Mouse (Mus musculus) brain, embryonic 18.5 days (tissue): Measurements from ENCODE around the gene Exosc5.

ENCODE experiments used
- DNase-seq: peaks from one replicate; pipeline ENCODE4 v3.0.0-alpha.2; 2012; ENCODE audit warnings: low read depth, low spot score

Exosc5 gene

DNA sequence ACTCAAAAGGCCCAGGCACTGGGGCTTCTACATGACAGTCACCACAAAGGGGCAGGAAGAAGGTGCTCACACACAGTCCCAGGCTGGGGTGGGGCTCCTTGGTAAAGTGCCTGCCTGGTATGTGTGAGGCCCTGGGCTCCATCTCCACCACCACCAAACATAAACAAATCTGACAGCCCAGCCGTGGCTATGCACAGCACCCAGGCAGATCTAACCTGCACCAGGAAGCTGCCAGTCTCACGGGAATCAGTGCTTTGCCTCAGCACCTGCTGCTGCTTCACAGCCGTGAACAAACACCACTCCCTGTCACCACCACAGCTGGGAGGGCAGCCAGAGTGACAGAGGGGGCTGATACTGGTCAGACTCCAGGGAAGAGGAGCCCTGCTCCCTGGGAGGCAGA is 22.6 kb upstream of the Exosc5 start:
- no peak for DNase-seq

- DNase-seq: no peak
These were observed 21.9 kb upstream of the Exosc5 start for GRCm38 (mm10) chr7:25637099-25637498.

DNA sequence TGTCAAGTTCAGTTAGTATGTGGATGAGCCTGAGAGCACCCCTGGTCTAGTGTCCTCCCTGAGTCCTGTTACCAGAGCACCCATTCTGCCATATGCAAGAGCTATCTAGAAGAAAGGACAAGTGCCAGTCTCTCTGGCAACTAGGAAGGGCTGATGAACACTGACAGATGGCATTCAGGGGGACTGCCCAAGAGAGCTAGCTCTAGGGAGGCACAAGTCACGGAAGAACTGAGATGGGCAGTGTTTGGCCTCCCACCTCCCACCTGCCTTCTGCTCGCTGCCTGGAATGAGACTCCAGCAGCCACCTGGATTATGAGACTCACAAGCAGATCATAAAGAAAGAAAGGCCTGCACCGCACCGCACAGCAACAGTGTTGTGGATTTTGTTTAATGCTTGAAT is 19.2 kb upstream of the Exosc5 start:
- DNase-seq: no peak

- DNase-seq: no peak
These were observed 14.8 kb upstream of the Exosc5 start for GRCm38 (mm10) chr7:25644136-25644535.

GRCm38 (mm10) chr7:25644631-25645030 is 14.3 kb upstream of the Exosc5 start:
- no peak for DNase-seq

DNA sequence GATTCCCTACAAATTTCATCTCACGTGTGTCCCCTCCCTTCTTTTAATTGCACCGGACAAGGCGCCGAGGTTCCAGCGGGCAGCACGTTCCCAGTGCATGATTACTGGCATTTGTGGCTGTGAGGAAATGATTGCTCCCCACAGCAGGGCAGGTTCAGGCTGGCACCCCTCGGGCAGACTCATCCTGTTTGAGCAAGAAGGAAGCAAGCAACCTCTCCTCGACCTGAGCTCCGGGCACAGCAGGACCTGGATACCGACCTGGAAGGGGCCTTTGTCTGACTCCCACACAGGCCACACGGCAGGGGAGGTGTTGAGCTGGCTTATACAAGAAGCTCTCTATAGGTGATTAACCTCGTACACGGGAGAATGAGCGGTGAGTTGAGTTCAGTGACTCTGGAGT is 13.9 kb upstream of the Exosc5 start:
- DNase-seq: no peak

GRCm38 (mm10) chr7:25647574-25648123 is 11.3 kb upstream of the Exosc5 start:
- DNase-seq: no peak

GRCm38 (mm10) chr7:25649839-25650238 is 9.1 kb upstream of the Exosc5 start:
- DNase-seq: no peak

DNA sequence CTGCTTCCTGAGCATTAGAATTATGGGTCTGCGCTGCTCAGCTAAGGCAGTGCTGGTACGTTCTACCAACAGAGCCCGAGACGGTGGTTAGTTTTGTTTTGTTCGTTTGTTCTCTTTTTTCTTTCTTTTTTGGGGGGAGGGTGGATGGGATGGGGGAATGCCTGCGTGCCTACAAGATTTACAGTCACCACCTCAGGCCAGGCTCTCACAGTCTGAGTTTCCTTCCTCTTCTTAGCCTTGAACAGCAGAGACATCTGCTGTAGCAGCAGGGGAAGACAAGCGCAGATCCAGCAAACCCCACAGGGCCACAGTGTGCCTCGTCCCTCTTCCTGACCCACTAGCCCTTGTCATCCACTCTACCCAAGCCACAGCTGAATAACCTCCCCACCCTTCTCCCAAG is 7.7 kb upstream of the Exosc5 start:
- DNase-seq: no peak

GRCm38 (mm10) chr7:25652244-25652759 is 6.7 kb upstream of the Exosc5 start:
- no peak for DNase-seq

DNA sequence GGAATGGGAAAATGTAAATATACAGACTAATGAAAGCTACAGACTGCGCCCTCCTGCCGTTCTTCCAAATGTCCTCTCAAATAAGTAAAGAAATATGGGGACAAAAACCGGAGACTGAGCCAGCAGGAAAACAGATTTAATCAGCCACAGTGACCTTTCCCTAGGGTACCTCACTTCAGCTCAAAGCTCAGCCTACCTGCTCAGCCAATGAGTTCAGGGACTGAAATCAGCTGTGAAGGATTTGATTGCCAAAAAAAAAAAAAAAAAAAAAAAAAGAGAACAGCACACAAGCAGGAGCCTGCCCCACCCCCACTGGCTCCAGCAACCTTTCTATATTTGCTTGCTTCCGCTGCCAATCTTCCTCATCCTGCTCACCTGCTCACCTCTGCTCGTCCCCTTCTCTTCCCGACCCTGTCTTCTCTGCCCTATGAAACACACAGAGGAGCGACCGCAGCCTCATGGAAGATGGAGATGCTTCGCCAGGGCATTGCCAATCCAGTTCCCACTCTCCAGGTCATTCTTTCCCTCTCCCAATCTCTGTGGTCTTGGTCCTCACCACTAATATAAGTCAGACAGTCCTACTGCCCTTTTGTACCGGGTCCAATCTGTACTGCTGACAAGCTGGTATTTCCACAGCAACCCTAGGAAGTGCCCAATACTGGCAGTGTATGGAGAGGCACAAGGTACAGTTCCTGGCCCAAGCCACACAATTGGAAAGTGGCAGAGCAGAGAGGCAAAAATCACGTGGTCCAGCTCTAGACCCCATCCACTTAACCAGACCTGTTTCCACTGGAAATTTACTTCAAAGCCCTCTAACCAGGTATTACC is 3.1 kb upstream of the Exosc5 start:
- no peak for DNase-seq

GRCm38 (mm10) chr7:25657785-25658184 is 1.2 kb upstream of the Exosc5 start:
- no peak for DNase-seq

GRCm38 (mm10) chr7:25666381-25666780 is 7.4 kb downstream of the Exosc5 start:
- DNase-seq: no peak

DNA sequence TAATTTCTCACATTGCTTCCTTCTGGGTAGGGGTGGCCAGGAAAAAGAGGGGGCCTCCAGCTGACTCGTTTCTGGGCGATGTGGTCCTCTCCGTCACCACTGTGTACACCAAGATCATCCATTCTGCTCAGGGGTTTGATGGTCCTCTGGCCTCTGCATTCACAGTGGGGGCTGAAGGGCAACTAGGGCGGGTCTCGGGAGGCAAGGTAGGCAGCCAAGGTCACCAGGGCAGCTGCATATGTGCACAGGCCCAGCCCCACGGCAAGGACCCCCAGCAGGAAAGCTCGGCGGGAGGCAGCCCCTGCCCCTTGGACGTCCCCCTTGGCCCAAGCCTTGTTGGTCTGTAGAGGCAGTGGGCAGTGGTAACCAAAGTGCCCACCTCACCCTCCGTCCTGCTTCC is 10.2 kb downstream of the Exosc5 start:
- no peak for DNase-seq

GRCm38 (mm10) chr7:25669631-25670030 is 10.7 kb downstream of the Exosc5 start:
- DNase-seq: no peak

DNA sequence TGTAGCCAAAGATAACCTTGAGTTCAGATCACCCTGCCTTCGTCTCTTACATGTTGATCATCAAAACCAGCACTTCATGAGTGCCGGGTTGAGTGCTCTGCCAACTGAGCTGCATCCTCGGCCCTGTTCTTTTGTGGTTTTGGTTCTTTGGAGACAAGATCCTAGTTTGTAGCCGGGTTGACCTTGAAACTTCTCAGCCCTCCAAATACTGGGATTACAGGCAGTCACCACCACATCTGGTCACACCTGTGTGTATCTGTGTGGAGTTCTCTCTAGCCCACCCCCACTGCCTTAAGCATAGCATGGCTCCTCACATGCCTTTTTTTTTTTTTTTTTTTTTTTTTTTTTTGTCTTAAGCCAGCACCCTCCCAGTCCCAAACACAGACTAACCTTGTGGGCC is 11.1 kb downstream of the Exosc5 start:
- DNase-seq: no peak

GRCm38 (mm10) chr7:25671686-25672085 is 12.7 kb downstream of the Exosc5 start:
- no peak for DNase-seq

DNA sequence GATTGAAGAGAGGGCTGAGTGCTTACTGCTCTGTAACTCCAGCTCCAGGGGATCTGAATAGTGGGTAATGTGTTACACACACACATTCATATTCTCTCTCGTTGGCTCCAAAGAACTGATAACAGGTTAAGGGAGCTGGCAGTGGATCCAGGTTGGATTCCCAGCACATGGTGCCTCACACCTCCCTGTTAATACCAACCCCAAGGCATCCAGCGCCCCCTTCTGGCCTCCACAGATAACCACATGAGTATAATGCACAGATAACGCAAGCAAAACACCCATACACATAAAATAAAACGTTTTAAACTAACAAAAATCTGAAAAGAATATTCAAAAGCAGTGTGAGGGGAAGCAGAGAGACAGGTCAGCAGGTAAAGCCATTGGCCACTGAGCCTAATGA is 13.5 kb downstream of the Exosc5 start:
- no peak for DNase-seq

- DNase-seq: no peak
These were observed 15.3 kb downstream of the Exosc5 start for GRCm38 (mm10) chr7:25674297-25674696.

- no peak for DNase-seq
These were observed 15.8 kb downstream of the Exosc5 start, which contains the start of gene Tmem91 for GRCm38 (mm10) chr7:25674719-25675300. Tmem91 (minus strand) TSS chr7:25675166.

GRCm38 (mm10) chr7:25675405-25675804 is 16.4 kb downstream of the Exosc5 start:
- no peak for DNase-seq

GRCm38 (mm10) chr7:25676085-25676781 is 17.3 kb downstream of the Exosc5 start:
- DNase-seq: peak; percentile 89
